Mouse (Mus musculus) embryonic facial prominence, embryonic 10.5 days (tissue): ENCODE measurements at regions not wholly inside any gene's neighbourhood (a gene's known extent, or its start where the extent isn't known, plus 50 kb on each side); places are given as distances from the start of the nearest gene placed in this dataset.

Experiments used
- DNase-seq: peaks from one replicate; pipeline ENCODE4 v3.0.0-alpha.2; 2017; ENCODE audit warnings: low spot score
- H3K27ac ChIP-seq: fragments of 300-500 bp; sonication (generic); replicated peaks from 2 replicates; pipeline ENCODE4 v1.5.1; 2016; ENCODE audit warnings: mild to moderate bottlenecking
- H3K27me3 ChIP-seq: fragments of 300-500 bp; sonication (generic); replicated peaks from 2 replicates; pipeline ENCODE4 v1.6.1; 2016; ENCODE audit warnings: low read depth, mild to moderate bottlenecking; ENCODE audit not compliant: poor library complexity, severe bottlenecking
- H3K36me3 ChIP-seq: fragments of 300-500 bp; sonication (generic); replicated peaks from 2 replicates; pipeline ENCODE4 v1.6.1; 2016; ENCODE audit warnings: mild to moderate bottlenecking, moderate library complexity
- H3K4me1 ChIP-seq: fragments of 300-500 bp; sonication (generic); 2 replicates; pipeline ENCODE4 v1.6.1; 2016
- H3K4me3 ChIP-seq: fragments of 300-500 bp; sonication (generic); 2 replicates; pipeline ENCODE4 v1.5.1; 2016; ENCODE audit warnings: mild to moderate bottlenecking, moderate library complexity
- H3K9me3 ChIP-seq: fragments of 300-500 bp; sonication (generic); 2 replicates; pipeline ENCODE4 v1.6.1; 2016; ENCODE audit warnings: mild to moderate bottlenecking
- WGBS: fragments of 180-500 bp; shearing (Covaris S2); methylation state at CpG from one replicate; pipeline ENCODE4 v1.1.7; 2016; 5-methylcytosine and 5-hydroxymethylcytosine counted together

DNA sequence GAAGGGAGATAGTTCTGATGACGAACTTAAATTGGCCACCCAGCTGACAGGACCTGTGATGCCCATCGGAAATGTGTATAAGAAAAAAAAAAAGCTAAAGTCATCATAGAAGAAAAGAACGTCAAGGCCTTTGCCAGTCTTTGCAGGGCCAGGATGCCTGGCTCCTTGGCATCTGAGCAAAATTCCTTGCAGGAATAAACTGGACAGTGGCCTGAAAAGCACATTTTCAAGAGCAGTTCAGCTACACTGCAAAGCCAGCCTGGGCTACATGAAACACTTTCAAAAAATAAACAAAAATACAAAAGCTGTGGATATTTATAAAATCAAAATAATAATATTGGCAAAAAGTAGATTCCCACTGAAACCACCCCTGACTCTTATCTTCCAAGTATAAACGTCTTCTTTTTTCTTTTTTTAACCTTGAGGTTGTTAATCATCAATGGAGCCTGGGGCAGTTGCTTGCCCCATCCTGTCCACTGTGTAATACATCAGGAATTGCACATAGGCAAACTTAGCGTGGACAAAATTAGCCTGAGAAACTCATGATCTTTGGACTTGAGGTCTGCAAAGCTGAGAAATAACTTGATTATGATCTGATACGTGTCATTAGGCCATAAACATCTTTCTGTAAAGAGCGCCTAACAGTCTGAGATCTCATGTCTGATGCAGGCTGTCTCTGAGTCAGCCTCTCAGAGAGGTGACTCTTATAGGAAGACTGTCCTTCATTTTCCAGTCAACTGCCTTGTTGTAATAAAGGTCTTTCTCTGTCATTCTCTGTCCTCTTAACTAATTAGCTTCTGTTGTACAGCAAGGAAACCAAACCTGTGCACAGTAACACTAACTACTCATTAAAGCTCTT lies 90.5 kb upstream of the Crim1 start:
- Histone ChIP-seq H3K4me3 (no peak overlapping the region), H3K4me1 (no peaks in the 10 kb centered on the region), H3K27ac (no peak overlapping the region), H3K36me3 (no peaks in the 10 kb centered on the region), H3K9me3 (no peaks in the 10 kb centered on the region), H3K27me3 (no peaks in the 10 kb centered on the region)
- no peak for DNase-seq
- 84% methylated on average over 7 of the region's 7 CpGs for WGBS

DNA sequence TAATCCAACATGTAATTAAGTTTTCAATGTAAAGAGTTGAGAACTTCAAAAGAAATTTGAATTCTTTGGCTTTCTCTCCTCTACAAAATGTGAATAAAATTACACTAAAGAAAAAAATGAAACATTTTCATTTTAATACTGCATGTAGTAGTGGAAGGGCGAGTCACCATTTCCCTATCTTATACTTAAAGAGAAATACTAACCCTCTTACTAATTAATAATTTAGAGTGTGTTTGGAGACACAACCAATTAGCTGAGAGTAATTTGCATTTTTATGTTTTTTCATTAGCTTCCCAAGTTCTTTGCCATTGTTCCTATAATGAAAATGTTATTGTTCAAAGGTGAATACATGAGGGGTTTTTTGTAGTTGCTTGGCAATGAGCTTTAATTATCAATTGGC lies 67.9 kb upstream of the Crim1 start:
- H3K4me1 ChIP-seq = no peaks in the 10 kb centered on the region
- no peak overlapping the region for H3K27ac ChIP-seq
- H3K9me3 ChIP-seq = no peaks in the 10 kb centered on the region
- no peak for DNase-seq
- no peak overlapping the region for H3K4me3 ChIP-seq
- 81% methylated on average over 1 of the region's 1 CpGs for WGBS
- no peaks in the 10 kb centered on the region for H3K36me3 ChIP-seq
- no peaks in the 10 kb centered on the region for H3K27me3 ChIP-seq

DNA sequence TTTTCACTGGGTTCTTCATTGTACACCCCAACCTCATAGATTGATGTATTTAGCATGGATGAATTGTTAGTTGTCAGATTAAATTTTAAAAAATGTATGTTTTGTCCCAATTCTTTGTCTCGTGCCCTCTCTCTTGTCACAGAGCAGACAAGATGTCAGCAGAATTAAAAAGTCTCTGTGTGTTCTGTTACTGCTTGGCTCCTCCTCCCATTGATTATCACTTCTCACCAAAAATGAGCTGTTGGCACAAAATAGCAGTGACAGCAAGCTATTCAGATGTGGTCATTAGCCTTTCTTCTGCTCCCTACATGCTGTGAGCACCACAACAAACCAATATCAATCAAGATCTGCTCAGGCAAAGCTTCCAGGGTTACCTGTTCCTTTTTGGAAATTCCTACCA lies 62.1 kb upstream of the Crim1 start:
- Histone ChIP-seq H3K27ac (no peak overlapping the region), H3K27me3 (no peaks in the 10 kb centered on the region), H3K4me3 (no peak overlapping the region), H3K4me1 (no peaks in the 10 kb centered on the region), H3K36me3 (no peaks in the 10 kb centered on the region), H3K9me3 (no peaks in the 10 kb centered on the region)
- no peak for DNase-seq
- WGBS = 70% methylated on average over 1 of the region's 1 CpGs

DNA sequence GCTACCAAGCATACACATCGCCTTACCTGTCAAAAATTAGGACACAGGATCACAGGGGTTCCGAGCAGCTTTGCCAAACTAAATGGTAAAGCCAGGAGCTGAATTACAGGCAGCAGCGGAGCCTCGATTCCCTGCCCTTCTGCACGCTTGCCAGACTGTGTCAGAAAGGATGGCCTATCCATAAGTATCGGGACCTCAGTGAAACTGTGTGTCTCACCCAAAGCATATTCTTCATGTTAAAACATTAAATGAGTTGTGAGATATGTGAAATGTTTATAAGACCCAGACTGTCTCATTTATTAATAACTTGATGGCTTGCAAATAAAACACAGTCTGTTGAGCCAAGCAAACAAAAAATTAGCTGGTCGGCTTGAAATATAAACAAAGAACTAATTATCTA lies 59.4 kb upstream of the Crim1 start:
- H3K4me3 ChIP-seq = no peak overlapping the region
- H3K9me3 ChIP-seq = no peaks in the 10 kb centered on the region
- WGBS = 88% methylated on average over 7 of the region's 7 CpGs
- H3K36me3 ChIP-seq = no peaks in the 10 kb centered on the region
- no peak overlapping the region for H3K27ac ChIP-seq
- H3K27me3 ChIP-seq = no peaks in the 10 kb centered on the region
- no peaks in the 10 kb centered on the region for H3K4me1 ChIP-seq
- DNase-seq = no peak

DNA sequence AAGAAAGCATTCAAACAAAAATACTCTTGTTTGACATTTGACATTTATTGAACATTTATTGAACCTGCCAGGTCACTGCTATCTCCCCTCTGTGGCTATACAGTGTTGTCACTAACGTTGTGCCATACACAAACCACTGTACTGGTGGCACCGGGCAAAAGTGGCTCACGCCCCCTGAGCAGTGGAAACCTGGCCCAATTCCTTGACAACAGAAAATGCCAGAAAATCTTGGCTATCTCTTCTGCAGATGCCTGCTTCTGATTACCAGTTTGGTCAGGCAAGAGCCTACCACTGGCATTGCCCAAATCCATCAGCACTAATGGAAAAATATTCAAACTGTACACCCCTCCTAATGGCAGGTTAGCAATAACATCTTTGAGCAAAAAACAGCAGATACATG lies 58.9 kb upstream of the Crim1 start:
- no peak for DNase-seq
- Histone ChIP-seq H3K9me3 (no peaks in the 10 kb centered on the region), H3K4me3 (no peak overlapping the region), H3K27ac (no peak overlapping the region), H3K27me3 (no peaks in the 10 kb centered on the region), H3K4me1 (no peaks in the 10 kb centered on the region), H3K36me3 (no peaks in the 10 kb centered on the region)
- WGBS = 89% methylated on average over 3 of the region's 3 CpGs

DNA sequence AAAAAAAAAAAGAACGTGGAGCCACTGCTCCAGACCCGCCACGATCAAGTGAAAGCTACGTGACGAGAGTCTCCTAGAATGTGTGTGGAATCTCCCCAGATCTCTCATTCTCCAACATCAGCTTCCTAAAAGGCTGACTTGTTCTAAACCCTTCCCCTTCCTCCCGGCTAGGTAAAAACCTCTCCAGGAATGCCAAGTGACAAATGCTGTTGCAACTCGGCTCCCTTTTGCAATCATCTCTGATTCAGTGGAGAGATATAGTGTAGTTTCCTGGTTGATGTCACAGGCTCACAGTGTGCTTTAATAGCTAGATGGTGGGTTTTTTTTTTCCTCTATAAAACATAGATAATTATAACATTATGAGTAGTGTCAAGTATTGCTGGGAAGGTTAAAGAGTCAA lies 57.6 kb upstream of the Crim1 start:
- H3K27me3 ChIP-seq = no peaks in the 10 kb centered on the region
- H3K4me3 ChIP-seq = no peak overlapping the region
- H3K4me1 ChIP-seq = no peaks in the 10 kb centered on the region
- H3K9me3 ChIP-seq = no peaks in the 10 kb centered on the region
- WGBS = 88% methylated on average over 7 of the region's 7 CpGs
- DNase-seq = no peak
- H3K27ac ChIP-seq = no peak overlapping the region
- H3K36me3 ChIP-seq = no peaks in the 10 kb centered on the region

DNA sequence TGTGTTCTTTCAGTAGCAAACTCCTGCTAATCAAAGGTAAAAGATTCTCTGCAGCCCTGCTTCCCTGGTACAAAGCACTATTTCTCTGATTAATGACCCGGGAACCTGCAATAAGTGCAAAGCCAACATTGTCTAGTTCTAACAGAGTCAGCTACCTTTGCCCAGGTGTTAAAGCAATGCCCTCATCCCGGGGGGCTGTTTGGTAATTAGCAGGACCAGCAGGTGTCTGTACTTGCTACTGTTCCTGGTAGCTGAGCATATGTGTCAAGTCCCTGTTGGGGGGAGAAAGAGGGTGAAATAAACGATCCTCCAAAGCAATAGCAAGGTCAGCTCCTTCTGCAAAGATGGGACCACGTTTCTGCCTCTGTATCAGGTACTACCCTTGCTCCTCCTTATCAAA lies 54.7 kb upstream of the Crim1 start:
- WGBS = 61% methylated on average over 4 of the region's 4 CpGs
- H3K4me1 ChIP-seq = no peaks in the 10 kb centered on the region
- no peak overlapping the region for H3K4me3 ChIP-seq
- no peaks in the 10 kb centered on the region for H3K36me3 ChIP-seq
- no peaks in the 10 kb centered on the region for H3K27me3 ChIP-seq
- no peak for DNase-seq
- H3K27ac ChIP-seq = no peak overlapping the region
- no peaks in the 10 kb centered on the region for H3K9me3 ChIP-seq
